Mouse (Mus musculus): ENCODE results near the gene Wdr34.

Wdr34 gene

GRCm38 (mm10) chr2:30042445-30042844, 6.2 kb downstream of the Wdr34 start:
- in situ Hi-C loops (cut with MboI; ENCODE audit: unreplicated experiment in 2 of 2): loop anchor here (5.0 to 25.0 kb wide), 5 partner anchors 55 to 892 kb away; partner anchors contain the start of gene Endog (in 1 of the 2)

GRCm38 (mm10) chr2:30039687-30040086, 9.0 kb downstream of the Wdr34 start:
- in situ Hi-C loops (cut with MboI; ENCODE audit: unreplicated experiment in 2 of 2): loop anchor here (5.0 to 25.0 kb wide), 5 partner anchors 58 to 895 kb away; partner anchors contain the start of gene Endog (in 1 of the 2)

GRCm38 (mm10) chr2:30038370-30038769, 10.3 kb downstream of the Wdr34 start:
- in situ Hi-C loops (cut with MboI; ENCODE audit: unreplicated experiment in 2 of 2): loop anchor here in 1 of 2 experiments (25.0 kb wide), 1 partner anchor 124 kb away; the partner anchor contains the start of gene Endog

- in situ Hi-C loops (cut with MboI; ENCODE audit: unreplicated experiment in 2 of 2): loop anchor here in 1 of 2 experiments (25.0 kb wide), 1 partner anchor 125 kb away; the partner anchor contains the start of gene Endog
Measured at GRCm38 (mm10) chr2:30037762-30038161, 10.9 kb downstream of the Wdr34 start.

- in situ Hi-C loops (cut with MboI; ENCODE audit: unreplicated experiment in 2 of 2): loop anchor here (5.0 to 25.0 kb wide), 2 partner anchors 36 to 129 kb away; partner anchors contain the start of gene Endog (in 1 of the 2)
Measured at GRCm38 (mm10) chr2:30032957-30033356, 15.7 kb downstream of the Wdr34 start.

GRCm38 (mm10) chr2:30032244-30032846, 16.3 kb downstream of the Wdr34 start:
- in situ Hi-C loops (cut with MboI; ENCODE audit: unreplicated experiment in 2 of 2): loop anchor here (5.0 to 25.0 kb wide), 2 partner anchors 35 to 130 kb away; partner anchors contain the start of gene Endog (in 1 of the 2)

- in situ Hi-C loops (cut with MboI; ENCODE audit: unreplicated experiment in 2 of 2): loop anchor here in 1 of 2 experiments (25.0 kb wide), 1 partner anchor 135 kb away; the partner anchor contains the start of gene Endog
Measured at GRCm38 (mm10) chr2:30026997-30027396, 21.7 kb downstream of the Wdr34 start.

GRCm38 (mm10) chr2:30025454-30025853, 23.2 kb downstream of the Wdr34 start:
- in situ Hi-C loops (cut with MboI; ENCODE audit: unreplicated experiment in 2 of 2): loop anchor here in 1 of 2 experiments (25.0 kb wide), 1 partner anchor 137 kb away; the partner anchor contains the start of gene Endog

GRCm38 (mm10) chr2:30014326-30014966, 34.2 kb downstream of the Wdr34 start:
- in situ Hi-C loops (cut with MboI; ENCODE audit: unreplicated experiment in 2 of 2): loop anchor here in 1 of 2 experiments (25.0 kb wide), 3 partner anchors 1173 to 1973 kb away; no protein-coding TSS in a partner anchor

GRCm38 (mm10) chr2:30010840-30011281, 37.8 kb downstream of the Wdr34 start:
- in situ Hi-C loops (cut with MboI; ENCODE audit: unreplicated experiment in 2 of 2): loop anchor here in 1 of 2 experiments (25.0 kb wide), 3 partner anchors 1176 to 1976 kb away; no protein-coding TSS in a partner anchor

- in situ Hi-C loops (cut with MboI; ENCODE audit: unreplicated experiment in 2 of 2): loop anchor here (10.0 to 25.0 kb wide), 4 partner anchors 844 to 1978 kb away; no protein-coding TSS in a partner anchor
Measured at GRCm38 (mm10) chr2:30009101-30009500, 39.6 kb downstream of the Wdr34 start.

GRCm38 (mm10) chr2:29991962-29992361, 56.7 kb downstream of the Wdr34 start:
- in situ Hi-C loops (cut with MboI; ENCODE audit: unreplicated experiment in 2 of 2): no loop called here
